Mouse (Mus musculus): ENCODE data around the gene Cul7.
A peak's percentile ranks its signal among the peaks of the same experiment; 100 is the strongest.

Gene Cul7

GRCm38 (mm10) chr17:46628791-46629684 lies 21.1 kb upstream of the Cul7 start, which contains the start of gene Ptk7:
TSS of gene Ptk7 (minus strand) at chr17:46629504.
- no peak for DNase-seq (ENCODE audit: low spot score)

GRCm38 (mm10) chr17:46629685-46630441 lies 20.3 kb upstream of the Cul7 start:
- no peak for DNase-seq (ENCODE audit: low spot score)

- DNase-seq (ENCODE audit: low spot score), result peak; percentile 38
These were observed 13.2 kb upstream of the Cul7 start for GRCm38 (mm10) chr17:46636831-46637523.

DNA sequence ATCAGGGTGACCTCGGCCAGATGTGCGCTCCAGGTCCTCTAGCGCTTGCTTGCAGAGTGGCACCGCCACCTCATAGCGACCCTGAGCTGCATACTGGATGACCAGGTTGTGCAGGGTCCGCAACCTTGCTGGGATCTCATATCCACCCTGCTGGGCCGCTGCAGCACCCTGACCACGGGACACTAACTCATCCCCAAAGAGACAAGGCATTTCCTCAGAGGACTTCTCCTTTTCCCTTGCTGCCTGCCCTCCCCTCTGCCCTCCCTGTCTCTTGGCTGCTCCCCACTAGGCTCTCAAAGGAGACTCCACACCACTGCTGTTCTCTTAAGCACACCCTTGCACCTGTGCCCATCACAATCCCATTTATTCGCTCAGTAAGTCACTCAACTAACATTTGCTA lies 10.2 kb upstream of the Cul7 start:
- DNase-seq (ENCODE audit: low spot score), result no peak

DNA sequence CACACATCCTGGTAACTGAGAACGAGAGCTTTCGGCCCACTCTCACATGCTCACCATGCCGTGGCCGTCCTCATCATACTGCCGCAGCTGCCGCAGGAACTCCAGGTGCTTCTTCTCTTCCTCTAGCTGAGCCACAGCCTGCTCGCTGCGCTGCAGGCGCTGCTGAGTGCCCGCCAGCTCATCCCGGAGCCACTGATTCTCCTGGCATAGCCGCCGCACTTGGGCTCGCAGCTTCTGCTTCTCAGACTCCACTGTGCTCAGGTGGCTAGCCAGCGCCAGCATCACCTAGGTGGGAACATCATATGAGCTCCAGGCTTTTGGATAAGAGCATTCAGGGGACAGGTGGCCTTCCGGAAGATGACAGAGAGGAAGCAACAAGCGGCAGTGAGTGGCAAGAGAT lies 8.1 kb upstream of the Cul7 start:
- no peak for DNase-seq (ENCODE audit: low spot score)

GRCm38 (mm10) chr17:46644152-46644805 lies 5.9 kb upstream of the Cul7 start:
- no peak for DNase-seq (ENCODE audit: low spot score)

- DNase-seq (ENCODE audit: low spot score), result peak; percentile 18
These were observed 5.1 kb upstream of the Cul7 start for GRCm38 (mm10) chr17:46644916-46645475.

DNA sequence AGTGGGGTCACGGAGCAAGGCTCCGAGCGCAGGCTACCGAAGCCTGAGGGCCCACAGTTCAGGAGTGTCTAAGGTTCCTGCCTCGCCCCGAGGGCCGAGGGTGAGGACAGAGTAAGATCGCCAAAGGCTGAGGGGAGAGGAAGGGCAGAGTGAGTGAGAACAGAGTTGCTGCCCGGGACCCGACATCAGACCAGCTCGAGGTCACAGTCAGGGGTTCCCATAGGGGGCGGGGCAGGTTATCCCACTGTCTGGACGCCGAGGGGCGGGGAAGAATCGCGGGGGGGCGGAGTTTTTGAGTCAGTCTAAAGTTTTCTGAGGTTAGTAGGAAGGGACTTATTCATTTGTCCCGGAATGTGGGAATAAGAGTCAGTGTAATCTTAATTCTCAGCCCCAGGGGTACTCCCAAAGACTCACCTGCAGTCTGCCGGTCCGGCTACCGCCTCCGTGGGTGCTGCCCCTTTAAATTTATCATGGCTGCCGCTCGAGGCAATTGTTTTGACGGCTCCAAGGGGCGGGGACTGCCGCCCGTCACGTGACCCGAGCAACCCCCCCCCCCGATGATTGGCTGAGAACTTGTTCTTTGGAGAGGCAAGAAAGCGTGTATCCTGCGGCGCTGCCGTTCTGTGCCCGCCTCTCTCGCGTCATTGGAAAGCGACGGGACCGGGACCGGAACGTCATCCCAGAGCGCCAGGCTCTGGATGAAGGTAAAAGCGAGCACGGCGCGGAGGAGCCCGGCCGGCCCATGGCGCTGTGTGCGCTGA lies 4.4 kb upstream of the Cul7 start, which contains the start of the genes Klc4 and Mrpl2:
Gene Klc4 (minus strand): TSS at position 462 of the 761 bp plus-strand sequence.
Gene Mrpl2 (plus strand): TSS at position 669 of the 761 bp plus-strand sequence.
- DNase-seq (ENCODE audit: low spot score), result peak; percentile 98

GRCm38 (mm10) chr17:46646322-46646662 lies 3.8 kb upstream of the Cul7 start:
- DNase-seq (ENCODE audit: low spot score), result no peak

DNA sequence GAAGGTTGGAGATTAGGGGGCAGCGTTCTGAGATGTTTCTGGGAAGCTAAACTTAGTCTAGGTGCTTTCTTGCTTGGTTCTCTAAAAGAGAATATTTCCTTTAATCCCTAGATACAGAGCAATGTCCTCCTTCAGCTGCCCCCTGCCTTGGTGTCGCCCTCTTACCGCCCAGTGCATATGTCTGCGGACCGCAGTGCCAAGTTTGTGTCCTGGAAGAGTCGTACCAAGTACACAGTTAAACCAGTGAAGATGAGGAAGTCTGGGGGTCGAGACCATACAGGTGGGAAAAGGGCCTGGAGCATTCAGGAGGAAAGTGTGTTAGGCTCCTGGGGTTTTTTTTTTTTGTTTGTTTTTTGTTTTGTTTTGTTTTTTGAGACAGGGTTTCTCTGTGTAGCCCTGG lies 2.9 kb upstream of the Cul7 start:
- no peak for DNase-seq (ENCODE audit: low spot score)

GRCm38 (mm10) chr17:46648436-46648835 lies 1.7 kb upstream of the Cul7 start:
- no peak for DNase-seq (ENCODE audit: low spot score)

DNA sequence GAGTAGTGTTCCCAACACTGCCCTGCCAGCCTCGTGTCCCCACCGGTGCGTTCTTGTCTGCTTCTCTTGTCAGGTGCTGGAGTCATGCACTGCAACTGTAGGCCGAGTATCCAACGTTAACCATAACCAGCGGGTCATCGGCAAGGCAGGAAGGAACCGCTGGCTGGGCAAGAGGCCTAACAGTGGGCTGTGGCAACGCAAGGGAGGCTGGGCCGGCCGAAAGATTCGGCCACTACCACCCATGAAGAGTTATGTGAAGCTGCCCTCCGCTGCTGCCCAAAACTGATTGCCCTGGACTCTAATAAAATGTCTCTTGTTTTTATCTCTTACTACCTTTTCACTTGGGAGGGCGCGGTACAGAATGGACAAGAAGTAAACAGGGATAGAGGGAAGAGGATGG lies 326 bp upstream of the Cul7 start:
- no peak for DNase-seq (ENCODE audit: low spot score)

GRCm38 (mm10) chr17:46651292-46651691 lies 1.2 kb downstream of the Cul7 start:
- DNase-seq (ENCODE audit: low spot score), result no peak

DNA sequence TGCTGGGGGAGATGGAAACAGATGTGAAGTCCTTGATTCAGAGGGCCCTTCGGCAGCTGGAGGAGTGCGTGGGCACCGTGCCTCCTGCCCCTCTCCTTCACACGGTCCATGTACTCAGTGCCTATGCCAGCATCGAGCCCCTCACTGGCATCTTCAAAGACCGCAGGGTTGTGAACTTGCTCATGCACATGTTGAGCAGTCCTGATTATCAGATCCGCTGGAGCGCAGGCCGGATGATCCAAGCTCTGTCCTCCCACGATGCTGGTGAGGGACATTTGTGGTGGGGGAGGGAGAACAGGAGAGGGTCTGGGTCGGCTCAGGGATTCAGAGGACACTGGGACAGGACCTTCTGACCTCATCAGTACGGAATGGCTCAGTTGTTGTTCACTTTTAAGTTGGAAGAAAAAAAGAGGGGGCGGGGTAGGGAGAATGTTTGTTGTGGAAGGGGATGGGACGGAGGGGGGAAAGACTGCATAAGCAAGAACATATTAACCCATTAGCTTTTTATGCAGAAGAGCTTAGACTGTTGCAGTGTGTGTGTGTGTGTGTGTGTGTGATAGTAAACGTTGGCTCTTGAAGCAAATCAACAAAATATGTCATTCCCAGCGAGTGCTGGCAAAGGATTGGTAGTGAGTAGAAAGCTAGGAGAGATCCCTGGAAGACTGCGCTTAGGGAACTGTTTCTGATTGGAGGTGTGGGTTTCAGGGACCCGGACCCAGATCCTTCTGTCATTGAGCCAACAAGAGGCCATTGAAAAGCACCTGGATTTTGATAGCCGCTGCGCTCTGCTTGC lies 1.8 kb downstream of the Cul7 start:
- no peak for DNase-seq (ENCODE audit: low spot score)

GRCm38 (mm10) chr17:46656054-46656453 lies 5.9 kb downstream of the Cul7 start:
- DNase-seq (ENCODE audit: low spot score), result no peak

DNA sequence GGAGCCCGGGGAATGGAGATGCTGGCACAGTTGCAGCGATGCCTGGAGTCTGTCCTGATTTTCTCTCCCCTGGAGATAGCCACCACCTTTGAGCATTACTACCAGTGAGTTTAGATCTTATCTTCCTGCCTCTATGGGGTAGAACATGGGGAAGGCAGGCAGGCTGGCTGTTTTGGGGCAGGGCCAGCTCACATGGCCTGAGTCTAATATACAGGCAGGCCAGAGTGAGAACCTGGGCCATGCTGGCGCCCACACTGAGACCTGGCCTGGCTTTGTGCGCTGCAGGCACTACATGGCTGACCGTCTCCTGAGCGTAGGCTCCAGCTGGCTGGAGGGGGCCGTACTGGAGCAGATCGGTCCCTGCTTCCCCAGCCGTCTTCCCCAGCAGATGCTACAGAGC lies 11.2 kb downstream of the Cul7 start:
- DNase-seq (ENCODE audit: low spot score), result no peak

DNA sequence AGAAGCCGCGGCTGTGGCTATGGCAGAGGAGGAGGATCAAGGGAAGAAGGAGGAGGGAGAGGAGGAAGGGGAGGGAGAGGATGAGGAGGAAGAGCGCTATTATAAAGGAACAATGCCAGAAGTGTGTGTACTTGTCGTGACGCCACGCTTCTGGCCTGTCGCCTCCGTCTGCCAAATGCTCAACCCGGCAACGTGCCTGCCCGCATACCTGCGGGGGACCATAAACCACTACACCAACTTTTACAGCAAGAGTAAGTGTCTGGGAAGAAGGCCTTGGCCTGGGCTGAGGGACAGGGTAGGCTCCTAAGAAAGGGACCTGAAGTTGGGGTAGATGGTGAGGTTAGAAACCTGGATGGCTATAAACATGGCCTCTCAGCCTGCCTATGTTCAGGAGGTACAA lies 11.8 kb downstream of the Cul7 start:
- no peak for DNase-seq (ENCODE audit: low spot score)

- DNase-seq (ENCODE audit: low spot score), result no peak
These were observed 12.6 kb downstream of the Cul7 start for GRCm38 (mm10) chr17:46662730-46663129.

DNA sequence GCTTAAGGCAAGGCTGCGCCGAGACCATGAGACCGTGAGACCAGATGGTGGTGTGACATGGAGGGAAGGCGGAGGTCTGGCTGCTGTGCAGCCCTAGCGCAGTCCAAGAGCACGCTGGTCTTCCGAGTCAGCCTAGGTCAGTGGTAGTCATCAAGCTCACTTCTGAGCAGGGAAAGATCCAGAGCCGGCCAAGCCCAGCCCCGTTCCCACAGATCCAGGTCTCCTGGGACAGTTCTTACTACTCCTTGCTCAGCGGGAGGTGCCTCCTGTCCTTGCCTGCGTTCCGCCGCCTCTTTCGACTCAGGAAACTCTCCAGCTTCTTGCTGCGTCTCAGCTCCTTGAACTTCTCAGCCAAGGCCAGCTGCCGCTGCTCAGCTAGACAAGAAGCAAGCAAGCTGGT lies 17.6 kb downstream of the Cul7 start:
- DNase-seq (ENCODE audit: low spot score), result no peak

- no peak for DNase-seq (ENCODE audit: low spot score)
These were observed 19.8 kb downstream of the Cul7 start for GRCm38 (mm10) chr17:46669911-46670310.
